Mouse (Mus musculus) CH12.LX (cell line): ENCODE data around the gene Pex11b. TPM values are rescaled to one million over a fixed set of nuclear protein-coding genes. Genes with fewer than 3 reads are reported as not detected.

Experiments
- DNase-seq: peaks from one replicate; pipeline ENCODE4 v3.0.0-alpha.2; 2013; ENCODE audit errors: extremely low read depth
- H3K27ac ChIP-seq: 2 replicates; pipeline ENCODE4 v1.5.1; 2012; ENCODE audit warnings: low read depth, mild to moderate bottlenecking, control low read depth, moderate library complexity; ENCODE audit not compliant: insufficient read depth
- H3K27me3 ChIP-seq: replicated peaks from 2 replicates; pipeline ENCODE3; 2012; ENCODE audit warnings: inconsistent platforms
- H3K36me3 ChIP-seq, 2 experiments: replicated peaks in 1 of 2; 2 replicates each; pipeline versions ENCODE3 to v1.6.1; 2012; ENCODE audit warnings: inconsistent platforms in 1 of 2, low read length in 1 of 2, mild to moderate bottlenecking in 1 of 2, mixed read lengths in 1 of 2, moderate library complexity in 1 of 2; ENCODE audit not compliant: control insufficient read depth in 1 of 2, insufficient read depth in 1 of 2
- H3K4me1 ChIP-seq, 2 experiments: 2 replicates each; pipeline ENCODE4 v1.6.1; 2012; ENCODE audit warnings: inconsistent platforms in 1 of 2, moderate library complexity in 1 of 2; ENCODE audit not compliant: insufficient read depth in 2 of 2, control insufficient read depth in 1 of 2
- H3K4me2 ChIP-seq: 2 replicates; pipeline ENCODE4 v1.6.1; 2012; ENCODE audit warnings: low read depth, mild to moderate bottlenecking, control low read depth; ENCODE audit not compliant: poor library complexity, insufficient read depth, severe bottlenecking
- H3K4me3 ChIP-seq, 3 experiments: fragments of 150-350 bp in 1 of 3; sonication (generic) in 1 of 3; replicated peaks in 1 of 3; 2 replicates each; pipeline versions ENCODE3 to v1.5.1; 2011 to 2012; ENCODE audit warnings: low read depth in 2 of 3, low read length in 2 of 3, mild to moderate bottlenecking in 2 of 3, moderate library complexity in 2 of 3, control low read depth in 1 of 3, improper control_type of control experiment in 1 of 3, inconsistent platforms in 1 of 3, mixed read lengths in 1 of 3; ENCODE audit not compliant: poor library complexity in 1 of 3
- H3K79me2 ChIP-seq: replicated peaks from 2 replicates; pipeline ENCODE4 v1.6.1; 2012; ENCODE audit warnings: mild to moderate bottlenecking, moderate library complexity; ENCODE audit not compliant: control insufficient read depth, poor library complexity, insufficient read depth, severe bottlenecking; ENCODE audit errors: extremely low read depth
- H3K9ac ChIP-seq: 2 replicates; pipeline ENCODE4 v1.6.1; 2012; ENCODE audit warnings: low read depth, mild to moderate bottlenecking, control low read depth, moderate library complexity; ENCODE audit not compliant: insufficient read depth
- H3K9me3 ChIP-seq: replicated peaks from 2 replicates; pipeline ENCODE3; 2012; ENCODE audit warnings: low read length, inconsistent platforms, mixed read lengths
- BHLHE40 ChIP-seq: IDR thresholded peaks from 2 replicates; pipeline ENCODE4 v1.6.1; 2011; ENCODE audit warnings: mild to moderate bottlenecking, low read depth, low read length, improper control_type of control experiment
- CHD1 ChIP-seq: IDR thresholded peaks from 2 replicates; pipeline ENCODE4 v1.6.1; 2012; ENCODE audit warnings: low read depth, low read length, improper control_type of control experiment, inconsistent platforms
- CHD2 ChIP-seq: IDR thresholded peaks from 2 replicates; pipeline ENCODE4 v1.6.1; 2011; ENCODE audit warnings: low read length, improper control_type of control experiment
- E2F4 ChIP-seq: IDR thresholded peaks from 2 replicates; pipeline ENCODE4 v1.6.1; 2011; ENCODE audit warnings: low read depth, low read length, improper control_type of control experiment; ENCODE audit not compliant: insufficient replicate concordance
- ELF1 ChIP-seq: IDR thresholded peaks from 2 replicates; pipeline ENCODE4 v1.6.1; 2014; ENCODE audit warnings: low read depth, mild to moderate bottlenecking, inconsistent platforms, low read length, improper control_type of control experiment
- GABPA ChIP-seq: IDR thresholded peaks from 2 replicates; pipeline ENCODE4 v1.6.1; 2012; ENCODE audit warnings: low read depth, low read length, improper control_type of control experiment, inconsistent platforms; ENCODE audit not compliant: insufficient replicate concordance
- HCFC1 ChIP-seq: IDR thresholded peaks from 2 replicates; pipeline ENCODE4 v1.6.1; 2012; ENCODE audit warnings: low read depth, mild to moderate bottlenecking, inconsistent platforms, low read length, improper control_type of control experiment
- IRF4 ChIP-seq: IDR thresholded peaks from 2 replicates; pipeline ENCODE4 v1.6.1; 2014; ENCODE audit warnings: low read depth, mild to moderate bottlenecking, inconsistent platforms, low read length, improper control_type of control experiment
- JUN ChIP-seq: IDR thresholded peaks from 2 replicates; pipeline ENCODE4 v1.6.1; 2011; ENCODE audit warnings: low read depth, mild to moderate bottlenecking, low read length, improper control_type of control experiment, moderate library complexity; ENCODE audit not compliant: insufficient read depth
- JUND ChIP-seq: conservative IDR thresholded peaks from 2 replicates; pipeline ENCODE4 v1.6.1; 2011; ENCODE audit warnings: low read depth, low read length, improper control_type of control experiment
- MAX ChIP-seq: IDR thresholded peaks from 2 replicates; pipeline ENCODE4 v1.6.1; 2011; ENCODE audit warnings: low read length, improper control_type of control experiment
- MAZ ChIP-seq: IDR thresholded peaks from 2 replicates; pipeline ENCODE4 v1.6.1; 2012; ENCODE audit warnings: low read depth, mild to moderate bottlenecking, inconsistent platforms, low read length, improper control_type of control experiment, moderate library complexity
- MYC ChIP-seq: IDR thresholded peaks from 2 replicates; pipeline ENCODE4 v1.6.1; 2011; ENCODE audit warnings: low read depth, mild to moderate bottlenecking, improper control_type of control experiment, low read length
- NELFE ChIP-seq: IDR thresholded peaks from 2 replicates; pipeline ENCODE4 v1.6.1; 2011; ENCODE audit warnings: low read depth, low read length, improper control_type of control experiment
- NRF1 ChIP-seq: IDR thresholded peaks from 2 replicates; pipeline ENCODE4 v1.6.1; 2014; ENCODE audit warnings: low read depth, mild to moderate bottlenecking, inconsistent platforms, low read length, improper control_type of control experiment, moderate library complexity
- POLR2A ChIP-seq: IDR thresholded peaks from 2 replicates; pipeline ENCODE4 v1.6.1; 2011; ENCODE audit warnings: low read depth, mild to moderate bottlenecking, improper control_type of control experiment, low read length
- SIN3A ChIP-seq: IDR thresholded peaks from 2 replicates; pipeline ENCODE4 v1.6.1; 2012; ENCODE audit warnings: low read length, improper control_type of control experiment, inconsistent platforms
- SMC3 ChIP-seq: IDR thresholded peaks from 2 replicates; pipeline ENCODE4 v1.6.1; 2011; ENCODE audit warnings: low read depth, low read length, improper control_type of control experiment
- TBP ChIP-seq: conservative IDR thresholded peaks from 2 replicates; pipeline ENCODE4 v1.6.1; 2011; ENCODE audit warnings: low read depth, low read length, improper control_type of control experiment
- TCF12 ChIP-seq: IDR thresholded peaks from 2 replicates; pipeline ENCODE4 v1.6.1; 2014; ENCODE audit warnings: low read depth, mild to moderate bottlenecking, inconsistent platforms, low read length, improper control_type of control experiment
- UBTF ChIP-seq: IDR thresholded peaks from 2 replicates; pipeline ENCODE4 v1.6.1; 2012; ENCODE audit warnings: low read depth, mild to moderate bottlenecking, inconsistent platforms, low read length, improper control_type of control experiment, moderate library complexity
- USF1 ChIP-seq: IDR thresholded peaks from 2 replicates; pipeline ENCODE4 v1.6.1; 2014; ENCODE audit warnings: low read depth, mild to moderate bottlenecking, inconsistent platforms, low read length, improper control_type of control experiment
- ZC3H11A ChIP-seq: IDR thresholded peaks from 2 replicates; pipeline ENCODE4 v1.6.1; 2012; ENCODE audit warnings: low read depth, mild to moderate bottlenecking, inconsistent platforms, low read length, improper control_type of control experiment
- ZKSCAN1 ChIP-seq: IDR thresholded peaks from 2 replicates; pipeline ENCODE4 v1.6.1; 2012; ENCODE audit warnings: low read depth, inconsistent platforms, low read length, improper control_type of control experiment, borderline replicate concordance
- ZMIZ1 ChIP-seq: IDR thresholded peaks from 2 replicates; pipeline ENCODE4 v1.6.1; 2012; ENCODE audit warnings: low read depth, mild to moderate bottlenecking, inconsistent platforms, low read length, improper control_type of control experiment
- ZNF384 ChIP-seq: IDR thresholded peaks from 2 replicates; pipeline ENCODE4 v1.6.1; 2012; ENCODE audit warnings: low read depth, low read length, improper control_type of control experiment, inconsistent platforms
- dilution Hi-C: fragments of 300-500 bp; cut with MboI; formaldehyde crosslinking; loops from 2 replicates; pipeline ENCODE4 v1.14.3; 2020; ENCODE audit warnings: low sequenced_read_pairs; ENCODE audit not compliant: extremely low pct_unique_long_range_greater_than_20kb, extremely low pct_ligation_motif_present
- in situ Hi-C: fragments of 300-500 bp; cut with MboI; formaldehyde crosslinking; loops from 3 replicates; pipeline ENCODE4 v1.14.3; 2019; ENCODE audit warnings: low sequenced_read_pairs, low pct_ligation_motif_present, low pct_unique_long_range_greater_than_20kb, mixed read lengths
- polyA plus RNA-seq: library from polyadenylated mRNA; unstranded; fragments of >175 nt; gene quantifications from 2 replicates; pipeline ENCODE4 v1.2.1, GENCODE M21; 2012; ENCODE audit warnings: low read depth; ENCODE audit not compliant: insufficient read length
- total RNA-seq, 2 experiments: library from RNA; depleted of rRNA; stranded (reverse); fragments of 300-350 nt in 1 of 2; fragments of >200 nt in 1 of 2; gene quantifications; 2 replicates each; pipeline ENCODE4 v1.2.3; 2012 to 2014

The Pex11b gene
- total and polyA plus RNA-seq, 3 experiments: 23.4 to 33.1 (median 27.9) TPM

DNA sequence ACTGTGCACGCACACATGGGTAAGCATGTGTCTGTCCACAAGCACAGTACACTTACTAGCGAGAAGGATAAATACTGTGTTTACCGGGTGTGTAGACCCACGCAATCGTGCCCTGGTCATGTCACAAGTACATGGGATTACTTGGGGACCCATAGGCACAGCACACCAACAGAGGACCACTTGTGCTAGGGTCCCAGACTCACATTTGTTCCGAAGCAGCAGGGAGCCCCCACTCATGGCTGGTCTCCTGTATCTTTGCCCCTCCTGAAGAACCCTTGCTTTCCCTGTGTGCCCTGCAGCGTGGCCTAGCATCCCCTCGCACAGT, 36.1 kb upstream of the Pex11b start:
- Histone ChIP-seq H3K79me2 (no peaks in the 10 kb centered on the region), H3K4me3 (no peak overlapping the region), H3K4me2 (no peak overlapping the region), H3K27me3 (no peaks in the 10 kb centered on the region), H3K27ac (no peak overlapping the region), H3K36me3 (peaks cover 0 to 13% of the 10 kb centered on the region in 2 experiments), H3K9ac (no peak overlapping the region), H3K9me3 (peaks cover 14% of the 10 kb centered on the region), H3K4me1 (peaks cover 4 to 20% of the 10 kb centered on the region in 2 experiments; a peak in 2 of 4 replicates)
- TF ChIP-seq JUN (no peak), TBP (no peak), POLR2A (no peak), IRF4 (no peak), JUND (no peak), MYC (no peak), E2F4 (no peak), ZKSCAN1 (no peak), MAX (no peak), NRF1 (no peak), HCFC1 (no peak), GABPA (no peak), TCF12 (no peak), ZNF384 (no peak), BHLHE40 (no peak), SIN3A (no peak), ELF1 (no peak)
- dilution Hi-C loops (no loop called here), in situ Hi-C loops (no loop called here)
- no peak for DNase-seq

DNA sequence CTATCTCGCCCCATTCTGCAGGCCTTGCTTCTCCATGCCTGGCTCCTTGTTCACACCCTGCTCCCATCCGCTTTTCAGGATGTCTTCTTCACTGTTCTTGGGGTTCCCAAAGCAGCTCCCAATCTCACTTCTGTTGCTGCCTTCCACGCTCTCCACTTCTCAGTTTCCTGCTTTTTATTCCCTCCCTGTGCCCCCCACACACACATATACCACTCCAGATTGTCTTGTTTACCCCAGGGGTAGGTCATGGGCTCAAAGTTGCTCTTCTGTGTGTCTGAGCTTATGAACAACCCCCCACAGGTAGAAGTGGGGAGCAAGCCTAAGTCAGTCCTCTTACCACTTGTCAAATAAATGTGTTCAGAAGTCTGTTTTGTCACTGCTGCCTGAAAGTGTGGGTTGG, 35.8 kb upstream of the Pex11b start:
- H3K79me2 ChIP-seq: no peaks in the 10 kb centered on the region
- H3K36me3 ChIP-seq: peaks cover 0 to 13% of the 10 kb centered on the region in 2 experiments
- no peak overlapping the region for H3K4me2 ChIP-seq
- DNase-seq: no peak
- no peaks in the 10 kb centered on the region for H3K27me3 ChIP-seq
- dilution Hi-C loops: no loop called here
- in situ Hi-C loops: no loop called here
- H3K9me3 ChIP-seq: peaks cover 14% of the 10 kb centered on the region
- H3K27ac ChIP-seq: no peak overlapping the region
- TF ChIP-seq CHD1 (no peak), MAZ (no peak), UBTF (no peak), ZC3H11A (no peak), SMC3 (no peak), NELFE (no peak), ZMIZ1 (no peak), CHD2 (no peak), GABPA (no peak), E2F4 (no peak), USF1 (no peak)
- no peak overlapping the region for H3K9ac ChIP-seq
- no peak overlapping the region for H3K4me3 ChIP-seq
- H3K4me1 ChIP-seq: peaks cover 4 to 20% of the 10 kb centered on the region in 2 experiments; a peak in 2 of 4 replicates
